Mouse (Mus musculus): ENCODE results near the gene Tnni3k.

GRCm38 (mm10) chr3:154815606-154816005 is 239.6 kb downstream of the Tnni3k start:
- TF ChIP-seq CTCF (conservative IDR thresholded peaks at IDR 0.05; ENCODE audit: insufficient read depth, insufficient read length, low read depth, low read length) = no peak
- TF ChIP-seq POLR2A (IDR thresholded peaks at IDR 0.05; ENCODE audit: low read depth, low read length) = no peak
